Mouse (Mus musculus): ENCODE measurements around the gene Rb1.
A peak's percentile ranks its signal among the peaks of the same experiment; 100 is the strongest.

The Rb1 gene

DNA sequence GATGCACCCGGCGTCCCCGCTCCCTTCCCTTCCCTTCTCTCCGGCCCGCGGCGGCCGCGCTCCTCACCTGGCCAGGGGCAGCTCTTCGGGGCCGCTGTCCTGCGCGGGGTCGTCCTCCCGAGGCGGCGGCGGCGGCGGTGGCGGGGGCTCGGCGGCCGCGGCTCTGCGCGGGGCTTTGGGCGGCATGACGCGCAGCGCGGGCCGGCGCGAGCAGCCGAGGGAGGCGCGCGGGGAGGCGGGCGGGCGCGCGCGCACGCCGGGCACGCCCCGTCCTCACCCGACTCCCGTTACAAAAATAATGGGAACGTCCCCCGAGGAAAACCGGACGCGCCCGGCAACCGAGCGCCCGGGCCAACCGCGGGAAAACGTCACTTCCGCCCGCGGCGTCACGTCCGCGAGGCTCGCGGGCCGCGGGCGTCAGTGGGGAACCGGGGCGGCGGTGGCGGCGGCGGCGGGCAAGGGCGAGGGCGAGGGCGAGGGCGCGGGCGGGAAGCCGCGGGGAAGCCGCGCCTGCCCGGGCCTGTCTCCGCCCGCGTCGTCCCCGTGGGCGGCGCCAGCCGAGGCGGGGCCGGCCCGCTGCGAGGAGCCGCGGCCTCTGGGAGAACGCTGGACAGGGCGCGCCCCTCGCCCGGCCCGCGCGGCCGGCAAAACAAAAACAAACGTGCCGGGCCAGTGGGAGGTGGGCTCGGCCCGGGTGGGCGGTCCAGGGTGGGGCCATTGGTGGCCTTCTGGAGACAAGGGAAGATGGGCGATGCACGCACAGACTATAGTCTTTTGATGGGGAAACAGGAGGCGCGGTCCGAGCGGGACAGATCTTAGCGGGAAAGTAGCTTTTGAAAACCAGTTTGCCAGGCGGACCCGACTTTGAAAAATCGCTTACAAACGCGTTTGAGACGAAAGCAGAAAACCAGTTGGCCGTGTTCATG is at the start of gene Rb1:
Gene Rb1, minus strand, starts transcription at position 367 of the 926 bp plus-strand sequence.
- peak; percentile 72 for DNase-seq (ENCODE audit: low read depth, low spot score)

DNA sequence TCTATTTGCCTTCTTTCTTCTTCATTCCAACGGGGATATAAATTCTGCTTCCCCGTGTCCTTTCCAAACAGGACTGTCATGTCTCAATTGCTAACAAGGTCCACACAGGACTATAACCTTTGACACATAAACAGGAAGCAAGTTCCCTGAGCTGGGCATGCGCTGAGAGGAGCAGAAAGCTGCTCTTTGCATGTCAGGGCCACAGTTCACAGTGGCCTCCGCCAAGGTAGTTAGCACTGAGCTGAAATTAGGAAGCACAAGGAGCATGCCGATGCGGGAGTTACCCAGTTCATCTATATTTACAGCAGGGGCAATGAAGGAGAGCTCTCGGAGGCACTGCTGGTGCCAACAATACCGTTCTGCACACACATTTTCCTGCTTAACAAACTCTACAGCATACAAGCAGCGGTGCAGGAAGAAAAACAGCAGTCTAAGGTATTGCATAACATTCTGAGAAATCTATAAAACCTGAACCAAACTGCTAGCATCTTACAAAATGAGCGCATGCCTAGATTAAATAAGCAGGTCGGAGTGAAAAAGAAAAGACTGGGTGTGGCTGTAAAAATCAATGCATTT is 48.8 kb upstream of the Rb1 start:
- no peak for DNase-seq (ENCODE audit: low read depth, low spot score)

DNA sequence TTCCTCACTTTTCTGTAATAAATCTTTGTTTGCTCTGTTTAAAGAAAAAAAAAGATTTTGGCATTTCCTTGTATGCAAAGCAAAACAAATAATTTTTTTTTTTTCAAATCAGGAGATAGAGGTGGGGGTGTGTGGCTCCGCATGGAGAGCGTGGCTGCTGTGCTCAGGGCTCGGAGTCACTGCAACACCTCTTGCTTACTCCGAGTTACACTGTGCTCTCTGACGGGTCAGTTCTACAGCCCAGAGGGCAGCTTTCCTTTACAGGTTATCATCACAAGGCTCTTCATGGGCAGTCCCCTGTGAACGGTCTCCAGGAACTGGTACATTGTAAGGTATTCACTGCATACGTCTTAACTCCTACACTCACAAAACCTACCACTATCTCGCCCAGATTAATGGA is 48.0 kb upstream of the Rb1 start:
- DNase-seq (ENCODE audit: low read depth, low spot score), result no peak

DNA sequence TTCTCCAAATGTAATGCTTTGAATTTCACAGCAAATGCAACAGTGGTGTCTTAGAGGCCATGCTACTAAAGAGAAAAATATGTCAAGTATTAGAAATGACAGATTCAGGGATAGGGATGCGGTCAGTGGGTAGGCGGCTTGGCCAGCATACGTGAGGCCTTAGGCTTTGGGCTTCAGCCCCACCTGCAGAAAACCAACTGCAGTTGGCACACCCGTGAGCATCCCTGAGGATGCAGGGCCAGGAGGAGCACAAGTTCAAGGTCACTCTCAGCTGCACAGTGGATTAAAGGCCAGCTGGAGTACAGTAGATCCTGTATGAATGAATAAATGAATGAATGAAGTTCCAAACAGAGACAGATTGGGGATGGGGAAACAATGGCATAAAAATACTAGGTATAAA is 47.4 kb upstream of the Rb1 start:
- DNase-seq (ENCODE audit: low read depth, low spot score), result no peak

DNA sequence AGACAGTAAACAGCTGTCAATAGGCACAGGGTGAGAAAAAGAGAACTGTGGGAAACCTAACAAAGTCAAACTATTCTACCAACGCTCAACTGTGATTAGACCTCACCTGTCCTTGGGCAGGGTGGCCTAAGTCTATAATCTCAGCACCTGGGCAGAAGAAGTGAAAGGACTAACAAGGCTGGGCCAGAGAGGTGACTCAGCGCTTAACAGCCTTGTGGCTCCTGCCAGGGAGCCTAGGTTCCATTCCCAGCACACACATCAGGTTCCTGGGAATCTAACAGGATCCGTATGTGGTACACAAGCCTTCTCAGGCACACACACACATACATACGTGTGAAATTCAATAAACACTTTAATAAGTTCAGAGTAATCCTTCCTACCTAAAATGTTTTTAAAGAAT is 46.0 kb upstream of the Rb1 start:
- no peak for DNase-seq (ENCODE audit: low read depth, low spot score)

DNA sequence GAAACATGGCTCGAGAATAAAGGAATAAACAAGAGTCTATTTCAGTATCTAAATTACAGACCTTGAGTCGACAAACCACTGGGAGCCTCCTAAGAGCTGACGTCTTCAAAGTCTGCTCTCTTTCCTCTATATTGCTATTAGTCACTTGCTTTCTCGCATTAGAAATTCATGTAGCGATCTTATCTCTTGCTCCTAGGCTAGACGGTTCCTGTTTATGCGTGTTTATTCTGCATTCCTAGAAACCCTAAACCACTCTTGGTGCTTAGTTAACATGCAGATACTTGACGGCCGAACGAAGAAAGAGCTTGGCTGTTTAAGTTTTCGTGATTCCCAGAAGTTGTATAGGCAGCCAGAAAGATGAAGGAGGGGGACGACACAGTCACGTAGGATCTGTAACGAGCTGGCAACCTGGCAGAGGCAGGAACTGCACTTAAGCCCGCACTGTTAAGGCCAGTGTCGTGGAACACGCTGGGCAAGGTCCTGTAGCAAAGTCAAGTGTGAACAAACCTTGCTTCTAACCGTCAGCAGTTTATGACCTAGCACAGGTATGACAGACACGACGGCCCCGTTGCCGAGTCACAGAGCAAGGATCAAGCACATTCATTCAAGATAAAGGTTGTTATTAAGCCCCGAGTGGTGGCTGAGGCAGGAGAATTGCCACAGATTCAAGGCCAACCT is 45.2 kb upstream of the Rb1 start:
- no peak for DNase-seq (ENCODE audit: low read depth, low spot score)

DNA sequence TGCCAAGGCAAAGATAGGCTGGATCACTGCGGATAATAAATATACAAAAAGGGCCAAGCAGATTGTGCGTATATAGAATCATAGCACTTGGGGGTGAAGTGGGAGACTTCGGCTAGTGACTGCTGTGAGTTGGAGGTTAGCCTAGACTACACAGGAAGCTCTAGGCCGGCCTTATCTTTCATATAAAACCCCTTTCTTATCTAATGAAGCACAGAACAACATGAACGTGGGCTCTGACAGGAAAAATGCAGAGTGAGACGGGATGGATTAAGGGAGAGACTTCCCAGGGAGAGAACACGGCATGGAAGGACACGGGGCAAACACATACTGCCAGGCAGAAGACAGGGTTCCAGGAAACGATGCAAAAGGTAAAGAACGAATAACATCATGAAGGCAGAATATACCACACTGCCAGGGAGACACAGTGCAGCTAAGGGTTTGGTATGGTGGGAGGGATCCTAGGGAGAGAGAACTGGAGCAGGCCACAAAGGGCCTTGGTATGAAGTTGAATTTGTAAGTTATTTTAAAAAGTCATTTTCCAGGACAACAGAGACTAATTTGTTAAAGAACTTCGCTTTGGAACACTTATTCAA is 44.6 kb upstream of the Rb1 start:
- DNase-seq (ENCODE audit: low read depth, low spot score), result no peak

DNA sequence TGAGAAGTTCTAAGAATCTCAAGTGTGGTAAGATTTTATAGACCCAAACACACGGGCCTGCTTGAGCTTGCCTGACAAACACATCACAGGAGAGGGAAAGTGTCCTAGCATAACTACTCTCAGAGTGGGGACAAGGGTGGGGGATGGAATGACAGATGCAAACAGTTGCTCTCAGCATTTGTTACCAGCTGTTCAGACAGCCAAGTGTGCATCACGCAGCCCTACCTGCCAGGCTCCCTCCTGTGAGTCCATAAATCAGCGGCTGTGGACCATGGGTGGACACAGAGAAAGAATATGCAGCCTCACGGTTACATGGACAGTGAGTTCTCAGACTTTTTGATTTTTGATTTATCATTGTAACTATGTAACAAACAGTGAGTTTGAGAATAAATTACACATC is 44.0 kb upstream of the Rb1 start:
- DNase-seq (ENCODE audit: low read depth, low spot score), result no peak

DNA sequence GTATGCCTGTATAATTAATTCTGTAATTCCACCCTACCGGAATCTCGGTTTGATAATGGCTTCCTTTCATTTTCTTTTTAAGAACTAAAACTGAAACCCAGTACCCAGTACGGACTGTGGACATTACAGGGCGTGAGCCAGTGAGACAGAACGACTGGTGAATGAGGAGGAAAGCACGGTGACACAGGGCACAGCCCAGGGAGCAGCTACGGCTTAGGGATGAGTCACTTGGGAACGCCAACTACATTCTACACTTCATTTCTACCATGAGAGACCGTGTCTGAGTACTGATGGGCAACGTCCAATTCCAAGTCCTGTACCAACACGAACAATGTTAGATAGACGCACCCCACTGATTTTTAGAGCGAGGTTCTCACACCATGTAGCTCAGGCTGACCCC is 43.3 kb upstream of the Rb1 start:
- no peak for DNase-seq (ENCODE audit: low read depth, low spot score)

DNA sequence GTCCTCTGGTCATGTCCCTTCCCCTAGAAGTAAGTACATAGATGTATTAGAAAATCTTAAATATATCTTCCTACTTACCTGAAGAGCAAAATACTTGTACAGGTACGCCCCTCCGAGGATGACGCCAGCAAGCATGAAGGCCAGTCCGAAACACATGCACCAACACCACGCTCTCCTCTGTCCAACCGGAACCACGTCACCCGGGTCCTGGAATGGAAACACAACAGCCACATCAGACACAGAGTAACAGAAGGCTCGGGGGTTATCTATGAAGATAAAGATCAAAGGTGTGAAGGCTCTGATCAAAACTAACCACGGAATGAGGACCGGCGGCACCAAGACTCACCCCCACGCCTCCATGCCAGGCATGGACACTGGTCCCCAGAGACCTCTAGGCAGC is 42.6 kb upstream of the Rb1 start:
- no peak for DNase-seq (ENCODE audit: low read depth, low spot score)

DNA sequence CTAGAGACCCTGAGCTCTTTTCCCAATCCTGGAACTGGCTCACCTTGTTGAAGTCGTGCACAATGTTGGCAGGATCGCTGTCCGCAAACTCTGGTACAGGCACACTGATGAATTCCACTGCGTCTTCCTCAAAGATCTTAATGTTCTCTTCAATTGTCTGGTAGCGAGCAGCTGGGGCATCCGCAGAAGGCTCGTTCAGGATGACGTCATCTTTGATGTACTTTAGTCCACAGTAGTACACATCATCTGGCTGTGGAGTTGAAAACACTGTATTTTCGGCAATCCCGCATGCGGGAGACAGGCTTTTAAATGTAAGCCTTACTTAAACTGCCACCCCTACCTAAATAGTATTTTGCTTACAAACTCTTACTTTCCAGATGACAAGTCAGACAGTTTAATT is 40.7 kb upstream of the Rb1 start:
- DNase-seq (ENCODE audit: low read depth, low spot score), result no peak

DNA sequence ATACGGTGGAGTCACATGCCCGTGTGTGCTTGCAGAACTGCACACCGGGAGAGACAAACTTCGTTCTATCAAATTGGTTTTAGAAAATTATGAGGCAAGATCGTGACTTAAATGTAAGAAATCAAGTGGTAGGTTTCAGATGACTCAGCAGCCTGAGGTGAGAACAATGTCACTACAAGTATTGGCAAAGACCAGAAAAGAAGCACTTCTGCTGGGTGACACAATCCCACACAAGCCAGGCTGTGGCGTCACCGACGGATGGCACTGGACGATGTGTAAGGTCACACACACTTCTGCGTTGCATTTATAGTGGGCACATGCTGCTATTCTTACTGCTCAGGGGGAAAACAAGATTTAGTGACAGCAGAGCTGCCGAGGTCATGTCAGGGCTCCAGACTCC is 38.2 kb upstream of the Rb1 start:
- DNase-seq (ENCODE audit: low read depth, low spot score), result no peak

DNA sequence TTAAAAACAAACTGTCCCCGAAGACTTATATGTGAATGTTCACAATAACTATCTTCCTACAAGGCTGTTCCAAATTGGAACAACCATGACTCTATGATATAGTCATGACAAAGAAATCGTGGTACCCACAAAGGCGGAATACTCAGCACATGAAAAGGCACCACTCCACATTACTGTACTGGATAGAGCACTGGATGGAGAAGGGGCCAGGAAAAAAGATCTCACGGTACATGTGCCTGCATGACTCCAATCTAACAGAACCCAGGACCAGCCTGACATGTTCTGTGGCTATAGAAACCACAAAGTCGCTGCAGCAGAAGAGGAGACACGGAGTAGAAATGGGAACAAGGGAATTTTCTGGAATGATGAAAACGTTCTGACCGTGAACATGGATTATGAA is 29.1 kb upstream of the Rb1 start:
- DNase-seq (ENCODE audit: low read depth, low spot score), result no peak

DNA sequence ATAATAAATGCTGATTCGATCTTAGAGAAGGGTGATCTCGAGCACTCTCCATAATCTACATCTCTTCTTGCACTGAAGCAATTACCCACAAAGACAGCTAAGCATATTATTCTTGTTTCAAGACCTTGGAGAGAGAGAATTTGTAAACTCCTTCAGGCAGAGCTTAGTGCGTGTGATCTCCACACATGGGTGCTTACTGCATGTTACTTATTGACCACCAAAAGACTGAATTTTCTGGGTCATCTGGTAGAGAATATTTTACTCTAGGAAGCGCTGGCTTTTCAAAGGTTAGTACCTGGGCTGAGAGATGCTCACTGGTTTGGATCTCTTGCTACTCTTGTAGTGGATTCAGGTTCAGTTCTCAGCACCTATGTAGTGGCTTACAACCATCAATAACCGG is 25.5 kb upstream of the Rb1 start:
- DNase-seq (ENCODE audit: low read depth, low spot score), result no peak

DNA sequence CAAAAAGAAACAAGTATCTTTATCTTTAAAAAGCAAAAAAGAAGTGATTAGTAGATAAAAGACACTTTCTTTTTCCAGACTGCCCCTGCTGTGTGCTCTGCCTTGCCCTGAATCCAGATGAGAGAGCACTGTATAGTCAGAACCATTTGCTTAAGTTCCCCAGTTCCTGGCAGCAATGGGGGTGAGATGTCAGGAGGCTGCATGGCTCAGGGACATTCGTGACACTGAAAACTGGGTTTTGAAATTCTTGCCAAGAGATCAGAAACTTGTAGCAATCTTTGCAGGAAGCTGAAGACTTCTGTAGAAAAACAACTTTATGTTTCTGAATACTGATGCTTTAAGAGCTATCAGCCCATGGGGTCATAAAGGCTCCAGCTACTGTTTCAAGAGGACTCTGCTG is 24.4 kb upstream of the Rb1 start:
- DNase-seq (ENCODE audit: low read depth, low spot score), result no peak

DNA sequence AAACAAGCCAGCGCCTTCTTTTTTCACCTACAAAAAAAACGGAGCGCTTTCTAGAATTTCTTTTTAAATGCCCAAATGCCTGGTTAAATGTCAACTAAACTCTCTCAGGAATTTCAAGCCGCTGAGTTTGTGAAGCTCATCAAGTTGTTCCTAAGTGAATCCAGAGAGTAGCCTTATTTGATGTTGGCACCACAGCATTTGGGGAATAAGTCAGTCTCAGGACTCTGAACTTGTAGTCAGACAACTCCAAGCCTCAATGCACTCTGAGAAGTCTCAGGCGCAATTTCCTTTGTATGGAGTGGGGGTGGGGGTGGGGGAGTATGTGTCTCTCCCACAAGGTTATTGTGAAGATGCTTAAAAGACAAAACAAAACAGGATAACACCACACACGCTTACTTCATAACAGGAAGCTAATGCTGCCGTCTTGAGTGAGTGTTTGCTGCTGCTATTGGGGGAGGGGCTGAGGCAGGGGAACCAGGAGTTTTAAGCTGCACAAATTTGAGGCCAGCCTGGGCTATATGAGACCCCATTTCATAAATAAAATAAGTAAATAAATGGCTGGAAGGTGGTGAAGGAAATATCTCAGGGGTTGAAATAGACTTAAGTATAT is 23.5 kb upstream of the Rb1 start:
- no peak for DNase-seq (ENCODE audit: low read depth, low spot score)

DNA sequence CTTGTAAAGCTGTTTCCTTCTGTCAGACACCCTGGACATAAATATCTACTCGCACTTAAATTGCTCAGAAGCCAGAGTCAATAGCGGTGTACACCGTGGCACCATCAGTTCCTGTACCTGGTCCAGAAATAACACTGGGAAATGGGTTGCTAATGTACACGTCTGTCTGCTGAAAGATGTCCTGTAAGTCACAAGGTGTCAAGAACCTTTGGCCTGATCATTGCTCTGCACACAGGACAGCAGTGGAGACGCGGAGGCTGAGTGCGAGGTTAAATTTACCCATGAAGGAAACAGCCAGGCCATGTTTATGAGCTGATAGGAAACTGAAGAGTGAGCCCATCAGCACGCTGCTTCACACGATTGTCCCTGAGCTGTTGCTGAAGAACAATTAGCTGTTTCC is 21.7 kb upstream of the Rb1 start:
- no peak for DNase-seq (ENCODE audit: low read depth, low spot score)

DNA sequence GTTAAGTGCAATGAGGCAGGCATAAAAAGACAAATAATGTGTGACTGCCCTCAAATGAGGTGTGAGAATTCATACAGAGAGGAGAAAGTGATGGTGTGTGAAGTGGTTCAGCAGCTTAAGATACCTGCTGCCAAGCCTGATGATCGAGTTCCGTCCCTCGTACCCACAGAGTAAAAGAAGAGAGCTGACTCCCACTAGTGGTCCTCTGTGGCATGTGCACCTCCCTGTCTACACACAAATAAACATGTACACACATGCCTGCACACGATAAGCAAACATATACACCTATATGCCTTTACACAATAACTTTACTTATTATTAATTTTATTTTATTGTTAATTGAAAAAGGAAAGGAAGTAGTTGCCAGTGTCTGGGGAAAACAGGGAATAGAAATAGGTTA is 20.0 kb upstream of the Rb1 start:
- no peak for DNase-seq (ENCODE audit: low read depth, low spot score)

DNA sequence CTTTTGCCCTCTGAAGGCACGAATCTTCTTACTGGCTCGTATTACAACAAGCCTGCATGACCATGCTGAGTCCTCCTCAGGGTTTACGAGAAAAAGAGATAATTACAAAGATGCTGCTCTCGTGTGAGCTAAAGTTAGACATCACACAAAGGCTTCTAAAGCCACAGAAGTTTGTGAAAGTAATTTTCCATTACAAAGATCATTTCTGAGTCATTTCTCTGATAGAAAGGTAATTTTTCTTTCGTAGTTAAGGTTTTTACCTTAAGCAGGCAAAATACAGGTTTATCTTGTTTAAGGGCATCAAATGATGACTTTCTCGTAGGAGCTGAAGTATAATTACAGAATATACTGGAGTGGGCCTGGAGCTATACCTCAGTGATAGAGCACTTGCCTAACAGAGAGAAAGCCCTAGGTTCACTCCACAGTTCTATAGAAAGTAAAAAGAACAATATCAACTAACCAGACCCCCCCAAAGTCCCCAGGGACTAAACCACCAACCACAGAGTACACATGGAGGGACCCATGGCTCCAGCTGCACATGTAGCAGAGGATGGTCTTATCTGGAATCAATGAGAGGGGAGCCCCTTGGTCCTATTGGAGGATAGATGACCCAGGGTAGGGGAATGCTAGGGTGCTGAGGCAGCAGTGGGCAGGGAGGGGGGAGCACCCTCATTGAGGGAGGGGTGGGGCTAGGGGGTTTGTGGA is 14.6 kb upstream of the Rb1 start:
- DNase-seq (ENCODE audit: low read depth, low spot score), result no peak

DNA sequence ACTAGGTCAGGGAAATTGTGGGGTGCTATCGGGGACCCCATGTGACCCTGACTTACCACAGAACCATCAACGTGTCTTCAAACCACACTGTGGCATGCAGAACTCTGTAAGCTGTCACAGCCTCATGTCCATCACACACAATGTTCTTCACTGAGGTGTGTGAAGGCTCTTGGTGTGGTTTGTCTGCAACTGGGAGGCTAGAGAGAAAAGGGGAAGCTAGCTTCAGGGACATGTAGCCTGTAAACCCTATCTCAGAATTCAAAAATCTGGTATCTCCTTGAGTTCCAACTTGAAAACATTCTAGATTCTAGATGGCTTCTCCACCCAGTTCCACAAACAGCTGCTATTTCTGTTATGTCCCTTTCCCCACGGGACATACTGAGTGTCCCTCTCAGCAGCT is 14.0 kb upstream of the Rb1 start:
- DNase-seq (ENCODE audit: low read depth, low spot score), result no peak

DNA sequence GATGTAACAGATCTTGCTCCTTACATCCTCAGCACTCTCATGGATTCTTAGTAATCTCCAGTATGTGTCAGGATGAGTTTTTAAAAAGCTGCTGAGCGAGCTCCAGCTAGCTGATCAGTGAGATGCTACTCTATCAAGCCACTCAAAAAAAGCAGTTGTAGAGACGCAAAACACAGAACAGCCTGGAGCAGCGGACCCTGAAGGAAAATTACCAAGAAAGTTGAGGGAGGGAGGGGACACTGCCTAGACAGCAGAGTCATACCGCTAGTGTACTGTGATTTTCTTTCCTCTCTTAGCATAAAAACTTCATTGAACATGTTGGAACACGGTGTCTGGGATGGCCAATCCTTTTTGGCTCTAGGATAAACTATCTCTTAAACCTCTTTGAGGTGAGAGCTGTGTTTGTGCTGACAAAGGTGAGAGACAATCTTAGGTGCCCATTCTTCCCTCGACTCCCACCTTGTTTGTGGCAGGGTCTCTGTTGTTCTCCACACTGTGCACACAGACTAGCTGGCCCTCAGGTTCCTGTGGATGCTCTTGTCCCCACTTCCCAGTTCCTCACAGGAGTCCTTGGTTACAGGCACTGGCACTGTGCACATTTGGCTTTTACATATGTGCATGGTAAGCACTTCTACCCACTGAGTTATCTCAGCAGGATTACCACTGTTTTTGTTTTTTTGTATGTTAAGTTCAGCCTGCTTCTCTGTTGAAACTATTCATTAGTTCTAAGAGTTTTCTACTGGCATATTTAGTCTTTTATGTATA is 10.9 kb upstream of the Rb1 start:
- no peak for DNase-seq (ENCODE audit: low read depth, low spot score)

Data from retina, postnatal 7 days (tissue).